Mouse (Mus musculus) T-helper 2 cell (primary cell): ENCODE measurements around the gene Prex1.

Experiments
- in situ Hi-C: fragments of 300-600 bp; cut with MboI, MseI; formaldehyde crosslinking; loops from one replicate; pipeline ENCODE4 v1.15.1; 2025; ENCODE audit warnings: high pct_unique_total_duplicates

Prex1 gene

DNA sequence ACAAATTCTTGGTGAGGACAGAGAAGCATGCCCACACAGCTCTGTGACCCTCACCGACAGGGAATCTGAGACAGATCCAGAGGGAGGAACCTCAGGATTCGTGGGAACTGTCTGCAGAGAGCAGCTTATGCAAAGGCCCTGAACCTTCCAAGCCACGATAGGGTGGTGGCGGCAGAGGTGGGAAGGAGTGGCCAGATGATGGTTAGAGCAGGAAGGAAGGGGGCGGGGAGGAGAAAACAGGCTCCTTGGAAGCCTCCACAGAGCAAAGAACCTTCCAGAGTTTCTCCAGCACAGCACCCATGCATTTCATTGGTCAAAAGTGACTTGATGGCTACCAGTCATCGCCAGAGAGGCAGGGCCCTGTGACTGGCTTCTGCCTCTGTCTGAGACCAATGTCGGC is 151.9 kb downstream of the Prex1 start:
- in situ Hi-C loops = loop anchor here (5.0 kb wide), 1 partner anchor 464 kb away; no protein-coding TSS in a partner anchor

DNA sequence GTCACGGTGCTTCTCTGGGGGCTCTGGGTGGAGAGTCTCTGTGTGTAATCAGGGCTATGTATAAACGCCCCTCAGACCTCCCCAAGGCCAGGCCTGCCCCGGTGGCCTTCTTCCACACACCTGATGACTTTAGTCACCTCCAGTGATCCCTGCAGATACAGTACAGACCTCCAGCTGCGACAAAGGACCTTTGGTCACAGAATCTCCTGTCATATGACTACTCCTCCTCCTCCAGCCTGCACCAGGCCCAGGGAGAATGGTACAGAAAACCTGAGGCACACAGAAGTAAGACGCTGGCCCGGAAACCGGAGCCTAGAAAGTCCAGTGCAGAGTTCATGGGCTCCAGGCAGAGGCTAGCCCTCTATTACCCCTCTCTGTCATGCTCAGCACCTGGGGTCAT is 152.8 kb downstream of the Prex1 start:
- in situ Hi-C loops = loop anchor here (5.0 kb wide), 1 partner anchor 464 kb away; no protein-coding TSS in a partner anchor

DNA sequence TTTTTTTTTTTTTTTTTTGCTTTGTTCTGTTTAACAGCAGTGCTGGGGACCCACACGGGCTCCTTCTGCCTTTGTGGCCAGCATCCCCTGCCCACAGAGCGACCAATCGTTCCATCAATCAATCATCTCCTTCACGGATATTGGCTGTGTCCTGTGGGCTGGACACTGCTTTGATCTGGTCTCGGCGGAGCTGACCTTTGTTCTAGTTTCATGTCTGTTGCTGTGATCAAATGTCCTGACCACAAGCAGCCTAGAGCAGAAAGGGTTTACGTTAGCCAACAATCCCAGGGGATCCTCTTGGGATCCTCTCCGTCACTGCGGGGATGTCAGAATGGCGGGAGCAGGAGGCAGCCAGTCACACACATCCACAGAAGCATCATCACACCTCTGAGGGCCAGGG is 154.1 kb downstream of the Prex1 start:
- in situ Hi-C loops = no loop called here

DNA sequence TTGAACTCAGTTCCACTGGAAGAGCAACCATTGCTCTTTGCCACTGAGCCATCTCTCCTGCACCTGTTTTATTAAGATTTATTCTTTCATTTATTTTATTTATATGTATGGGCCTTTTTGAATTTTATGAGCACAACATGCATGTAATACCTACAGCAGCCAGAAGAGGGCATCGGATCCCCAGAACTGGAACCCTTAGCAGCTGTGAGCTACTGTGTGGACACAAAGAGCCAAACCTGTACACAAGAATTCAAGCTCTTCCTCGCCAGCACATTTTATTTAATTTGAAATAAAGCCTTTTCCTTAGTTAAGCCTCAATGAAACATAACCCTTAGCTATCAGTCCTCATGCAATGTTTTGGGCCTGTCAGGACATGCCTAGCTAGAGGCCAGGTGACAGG is 158.1 kb downstream of the Prex1 start:
- in situ Hi-C loops = no loop called here

DNA sequence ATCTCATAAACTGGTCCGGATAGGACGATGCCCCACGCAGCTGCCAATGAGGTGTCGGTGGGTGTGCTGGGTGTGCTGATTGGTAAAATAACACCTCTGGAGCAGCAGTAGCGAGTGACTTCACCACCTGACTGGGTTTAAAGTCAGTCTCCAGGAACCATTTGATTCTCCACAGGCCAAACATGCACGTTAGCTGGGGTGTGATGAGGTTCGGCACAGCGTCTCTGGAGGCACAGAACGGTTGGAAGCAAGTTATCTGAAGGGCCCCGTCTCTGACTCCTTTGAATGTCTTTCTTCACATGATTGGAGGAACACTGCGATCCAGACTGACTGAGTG is 159.5 kb downstream of the Prex1 start:
- in situ Hi-C loops = no loop called here

DNA sequence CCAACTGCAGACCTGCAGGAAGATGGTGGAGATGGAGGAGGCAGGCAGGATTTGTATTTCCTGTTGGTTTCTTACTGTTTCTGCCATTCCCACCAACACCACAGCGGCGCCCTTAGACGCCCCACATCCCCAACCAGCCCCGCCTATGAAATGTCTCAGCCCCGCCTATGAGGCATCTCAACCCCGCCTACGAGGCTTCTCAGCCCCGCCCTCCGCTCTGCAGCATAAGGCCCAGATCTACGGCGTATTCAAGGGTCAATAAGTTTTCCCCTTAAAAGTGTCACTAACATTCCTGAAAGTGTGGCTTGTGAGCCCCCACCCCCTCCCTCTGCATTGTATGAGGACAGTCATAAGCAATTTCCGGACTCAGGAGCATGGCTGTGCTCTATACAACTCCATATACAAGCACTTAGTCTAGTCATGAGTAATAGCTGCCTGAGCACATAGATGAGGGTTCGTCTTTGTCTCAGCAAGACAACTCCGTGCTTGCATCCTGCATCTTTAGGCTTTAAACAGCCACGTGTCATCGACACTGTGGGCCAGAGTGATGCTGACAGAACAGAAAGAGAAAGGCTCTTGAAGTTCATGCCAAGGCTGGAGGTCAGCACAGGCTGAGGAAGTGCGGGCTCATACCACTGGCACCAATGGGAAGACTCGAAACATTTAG is 160.0 kb downstream of the Prex1 start:
- in situ Hi-C loops = no loop called here

DNA sequence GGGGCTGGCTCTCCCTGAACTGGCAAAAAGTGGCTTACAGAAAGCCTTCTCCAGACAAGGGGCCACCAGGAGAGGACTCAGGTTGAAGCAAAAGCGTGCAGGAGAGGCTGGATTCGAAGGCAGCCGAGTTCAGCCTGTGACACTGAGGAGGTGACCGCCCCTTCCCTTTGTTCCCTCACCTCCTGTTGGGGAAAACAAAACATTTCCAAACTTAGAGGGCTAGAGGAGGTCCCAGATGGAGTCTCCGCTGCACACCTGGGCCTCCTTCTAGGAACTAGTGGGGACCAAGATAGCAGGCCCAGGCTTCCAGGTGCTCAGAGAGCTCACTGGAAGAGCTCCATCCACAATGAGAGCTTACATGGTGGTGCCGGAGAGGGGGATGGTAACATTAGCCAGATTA is 161.0 kb downstream of the Prex1 start:
- in situ Hi-C loops = no loop called here

DNA sequence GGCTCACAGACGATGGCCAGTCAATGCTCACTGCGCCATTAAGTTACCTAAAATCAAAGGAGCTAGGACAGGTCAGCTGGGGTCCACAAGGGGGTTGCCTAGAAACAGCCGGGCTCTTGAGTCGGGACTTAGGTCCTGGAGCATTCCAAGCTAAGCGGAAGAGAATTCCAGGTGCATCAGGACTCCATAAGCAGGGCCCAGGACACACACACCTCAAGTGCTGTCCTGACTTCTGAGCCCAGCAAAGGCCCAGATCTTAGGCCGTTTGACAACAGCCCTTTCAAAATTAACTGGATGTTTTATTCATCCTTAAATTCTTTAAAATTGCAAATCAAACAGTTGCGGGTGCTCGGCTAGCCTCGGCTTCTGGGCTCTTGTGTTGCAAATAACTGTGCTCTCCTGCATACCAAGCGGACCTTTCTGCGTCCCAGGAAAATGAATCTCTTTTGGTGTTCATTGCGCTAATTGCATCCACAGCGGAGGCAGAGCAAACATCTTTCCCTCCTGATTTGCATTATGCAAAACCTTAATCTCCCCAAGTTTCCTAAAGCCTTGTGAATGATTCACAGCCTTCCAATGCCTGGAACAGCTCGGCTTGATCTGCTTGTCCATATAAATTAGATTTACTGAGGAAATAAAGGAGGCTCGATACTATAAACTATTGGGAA is 161.7 kb downstream of the Prex1 start:
- in situ Hi-C loops = no loop called here

DNA sequence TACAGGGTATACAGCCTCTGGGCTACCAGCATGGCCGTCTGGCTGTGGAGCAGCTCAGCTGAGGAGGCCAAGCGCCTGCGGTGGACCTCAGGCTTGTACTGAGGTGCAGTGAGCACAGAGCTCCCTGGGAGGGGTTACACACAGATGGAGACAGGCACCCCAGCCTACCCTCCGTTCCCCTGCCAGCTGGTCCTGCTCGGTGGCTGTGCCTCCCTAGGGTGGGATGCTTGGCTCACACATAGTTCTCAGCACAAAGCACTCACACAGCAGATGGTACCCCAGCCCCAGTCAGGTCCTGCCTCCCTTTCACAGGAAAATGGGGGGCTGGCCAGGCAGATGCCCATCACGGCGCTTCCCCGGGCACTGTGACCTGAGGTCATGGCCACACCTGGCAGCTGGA is 163.8 kb downstream of the Prex1 start:
- in situ Hi-C loops = no loop called here

DNA sequence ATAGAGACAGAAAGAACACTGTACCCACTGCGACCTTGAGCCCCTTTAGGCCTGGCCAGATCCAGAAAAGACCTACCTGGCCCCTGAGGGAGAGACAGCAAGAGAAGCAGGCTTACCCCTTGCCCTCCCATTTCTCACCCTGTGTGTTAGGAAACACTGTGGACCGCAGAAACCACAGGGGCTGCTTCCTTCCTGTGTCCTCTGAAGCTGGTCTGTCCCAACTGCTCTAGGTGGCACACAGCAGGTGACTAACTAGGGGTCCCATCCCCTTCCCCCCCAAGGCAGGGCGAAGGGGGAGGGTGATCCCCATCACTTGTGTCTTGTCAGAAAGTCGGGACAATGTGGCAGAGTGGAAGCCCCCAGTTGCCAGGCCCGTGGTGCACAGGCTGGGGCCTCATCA is 164.6 kb downstream of the Prex1 start:
- in situ Hi-C loops = no loop called here

DNA sequence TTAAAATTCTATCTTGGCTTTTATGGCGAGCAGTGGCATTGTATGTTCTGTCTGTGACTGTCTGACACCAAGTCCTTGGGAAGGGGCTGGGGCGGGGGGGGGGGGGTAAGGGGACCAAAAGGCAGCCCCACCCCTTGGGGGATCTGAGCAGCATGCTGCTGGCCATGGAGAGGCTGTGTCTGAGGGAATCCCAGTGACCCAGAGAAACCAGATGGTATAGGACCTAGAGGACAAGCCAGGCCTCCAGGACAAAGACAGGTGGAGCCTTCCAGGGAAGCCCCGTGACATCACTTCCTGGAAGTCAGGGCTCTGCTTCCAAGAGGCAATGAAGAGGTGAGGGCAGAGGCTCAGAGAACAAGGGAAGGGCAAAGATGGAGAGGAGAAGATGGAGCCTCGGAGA is 168.1 kb downstream of the Prex1 start:
- in situ Hi-C loops = no loop called here

DNA sequence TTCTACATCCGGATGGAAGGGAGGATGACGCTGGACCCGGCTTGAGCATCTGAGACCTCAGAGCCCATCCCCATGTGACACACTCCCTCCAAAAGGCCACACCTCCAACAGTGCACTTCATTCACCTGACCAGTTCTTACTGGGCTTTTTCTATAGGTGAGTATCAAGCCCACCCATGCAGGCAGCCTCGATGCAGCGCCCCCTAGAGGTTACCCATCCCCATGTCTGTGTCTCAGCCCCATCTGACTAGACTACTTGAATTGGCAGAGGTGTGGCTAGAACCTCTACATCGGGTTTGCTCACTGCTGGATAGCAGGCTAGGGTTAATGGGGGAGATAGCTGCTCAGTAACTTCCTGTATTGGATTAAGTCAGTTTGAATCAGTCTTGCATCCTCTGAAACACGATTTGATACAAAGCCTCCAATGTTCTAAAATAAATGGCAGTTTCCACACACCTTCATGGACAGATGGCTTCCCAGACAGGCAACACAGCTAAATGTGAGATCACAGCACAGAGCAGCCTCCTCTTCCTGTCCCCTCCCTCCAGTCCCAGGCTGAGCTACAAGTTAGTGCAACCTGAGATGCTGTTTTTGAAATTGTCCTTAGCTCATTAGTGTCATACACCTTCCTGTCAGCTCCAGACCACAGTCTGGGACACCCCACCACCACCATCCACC is 168.9 kb downstream of the Prex1 start:
- in situ Hi-C loops = no loop called here

DNA sequence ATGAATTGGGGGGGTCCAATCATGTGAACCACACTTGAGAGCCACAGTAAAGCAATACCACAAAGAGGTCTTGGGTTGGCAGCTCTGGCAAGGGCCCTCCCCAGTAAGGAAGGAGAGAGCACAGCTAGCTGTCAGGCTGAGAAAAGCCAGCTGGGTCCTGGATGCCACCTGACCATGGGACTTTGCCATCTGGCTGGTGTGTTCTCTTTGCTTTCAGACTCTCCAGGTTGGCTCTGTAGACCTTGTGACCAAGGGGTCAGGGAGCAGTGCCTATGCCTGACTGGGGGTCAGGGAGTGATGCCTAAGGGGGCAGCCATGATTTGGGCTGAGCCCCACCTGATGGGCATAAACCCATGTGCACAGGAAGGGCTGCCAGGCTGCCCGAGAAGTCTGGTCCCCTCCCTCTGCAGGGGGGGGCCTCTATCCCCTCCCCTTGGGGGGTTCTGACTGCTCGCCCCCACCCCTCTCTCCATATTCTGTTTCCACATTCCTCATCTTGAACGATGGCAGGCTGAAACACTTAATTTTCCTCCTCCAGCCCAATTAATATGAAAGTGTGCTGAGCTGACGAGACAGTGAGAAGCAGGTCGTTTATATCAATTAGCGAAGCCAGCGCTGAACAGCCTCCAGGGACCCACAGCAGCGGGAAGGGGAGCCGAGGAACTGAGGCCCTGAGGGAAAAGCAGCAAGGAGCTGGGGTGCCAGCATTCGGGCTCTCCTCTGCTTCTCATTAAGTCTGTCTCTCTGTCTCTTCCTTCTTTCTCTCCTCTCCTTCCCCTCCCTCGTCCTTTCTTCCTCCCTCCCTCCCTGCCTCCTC is 172.3 kb downstream of the Prex1 start:
- in situ Hi-C loops = no loop called here

DNA sequence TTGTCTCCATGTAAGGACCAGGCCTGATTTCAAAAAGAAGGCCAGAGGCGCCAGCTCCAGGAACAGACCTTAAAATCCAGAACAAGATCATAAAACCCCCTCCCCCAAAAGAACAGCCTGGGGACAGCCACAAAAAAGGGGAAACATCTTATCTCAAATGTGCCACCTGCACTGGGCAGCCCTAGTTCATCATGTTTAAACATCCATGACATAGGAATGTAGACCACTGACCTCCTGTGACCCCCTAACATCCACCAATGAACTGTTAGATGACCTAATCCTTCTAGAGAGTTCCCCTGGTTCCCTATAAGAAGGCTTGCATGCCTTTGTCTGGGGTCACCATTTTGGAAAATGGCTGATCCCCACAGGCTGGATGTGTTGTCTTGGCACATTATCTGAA is 173.4 kb downstream of the Prex1 start:
- in situ Hi-C loops = no loop called here

DNA sequence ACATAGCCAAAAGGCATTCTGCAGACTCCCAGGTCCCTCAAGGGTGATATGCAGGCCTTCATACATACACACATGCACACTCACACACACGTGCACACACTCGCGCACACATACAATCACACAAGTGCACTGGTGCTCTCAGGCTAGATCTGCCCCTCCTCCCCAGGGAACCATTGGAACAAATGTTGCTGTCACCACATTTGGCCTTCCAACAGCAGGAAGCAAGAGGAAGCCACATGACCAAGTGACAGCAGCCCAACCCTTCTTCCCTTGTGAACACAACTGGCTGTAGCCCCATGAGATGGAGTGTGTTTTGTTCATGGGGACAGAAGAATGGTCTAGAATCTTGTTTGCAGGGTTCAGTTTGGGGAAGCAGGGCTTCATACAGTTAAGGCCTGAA is 176.7 kb downstream of the Prex1 start:
- in situ Hi-C loops = no loop called here

DNA sequence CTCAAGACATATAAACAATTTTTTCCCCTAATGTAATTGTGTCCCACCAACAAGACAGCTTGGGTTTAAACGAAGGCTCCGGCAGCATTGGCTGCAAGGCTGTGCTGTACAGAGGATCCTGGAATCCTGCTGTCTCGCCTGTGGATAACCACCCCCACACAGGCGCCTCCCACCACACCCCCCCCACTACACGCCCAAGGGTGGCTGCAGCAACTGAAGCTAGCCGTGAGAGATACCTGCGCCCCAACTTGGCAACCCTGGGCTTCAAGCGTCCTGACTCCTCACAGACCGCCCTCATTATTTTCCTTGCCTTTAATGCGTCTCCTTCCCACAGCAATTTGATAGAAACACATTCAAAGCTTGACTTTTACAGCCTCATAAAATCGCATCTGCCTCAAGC is 178.1 kb downstream of the Prex1 start:
- in situ Hi-C loops = no loop called here

DNA sequence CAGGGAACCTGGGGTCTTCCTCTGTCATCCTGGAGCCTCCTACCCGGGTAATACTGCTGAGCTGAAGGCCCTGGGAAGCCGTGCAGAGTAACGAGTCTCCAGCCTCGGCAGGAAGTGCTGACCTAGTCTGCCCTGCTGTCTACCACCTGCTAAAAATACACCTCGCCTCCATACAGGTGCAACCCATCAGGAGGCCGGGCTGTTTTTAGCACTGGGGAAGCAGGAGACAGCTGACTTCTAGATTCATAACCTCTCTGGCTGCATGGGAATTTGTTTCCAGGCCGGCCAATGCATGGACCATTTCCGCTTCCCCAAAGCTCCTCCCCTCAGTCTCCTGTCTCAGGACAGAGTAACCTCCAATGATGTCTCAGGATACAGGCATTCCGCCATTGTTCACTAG is 187.4 kb downstream of the Prex1 start:
- in situ Hi-C loops = no loop called here

DNA sequence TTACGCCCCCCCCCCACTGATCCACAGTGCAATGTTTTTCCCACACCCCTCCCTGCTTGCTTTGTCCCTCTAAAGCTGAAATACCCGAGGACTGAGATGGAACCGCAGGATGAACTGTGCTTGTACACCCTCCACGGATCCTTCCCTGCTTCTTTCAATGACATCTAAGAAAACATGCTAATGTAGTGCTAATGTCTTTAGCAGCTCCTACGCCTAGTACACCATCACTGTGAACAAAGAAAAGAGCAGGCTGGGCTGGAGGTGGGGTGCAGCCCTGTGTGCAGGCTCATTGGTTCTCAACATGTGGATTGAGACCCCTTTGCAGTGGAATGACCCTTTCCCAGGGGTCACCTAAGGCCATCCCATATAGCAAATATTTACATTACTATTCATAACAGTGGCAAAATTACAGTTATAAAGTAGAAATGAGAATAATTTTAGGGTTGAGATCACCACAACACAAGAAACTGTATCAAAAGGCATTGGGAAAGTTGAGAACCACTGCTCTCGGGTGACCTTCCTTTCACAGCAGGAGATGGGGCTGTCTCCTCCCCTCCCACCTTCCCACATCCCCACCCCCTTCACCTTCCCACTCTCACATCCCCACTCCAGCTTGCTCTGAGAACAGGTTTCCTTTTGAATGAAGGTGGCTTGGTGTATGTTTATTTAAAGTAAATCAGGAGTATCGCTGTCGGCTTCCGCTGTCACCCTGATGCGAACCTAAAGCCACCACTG is 190.3 kb downstream of the Prex1 start:
- in situ Hi-C loops = loop anchor here (25.0 kb wide), 1 partner anchor 1536 kb away; no protein-coding TSS in a partner anchor

DNA sequence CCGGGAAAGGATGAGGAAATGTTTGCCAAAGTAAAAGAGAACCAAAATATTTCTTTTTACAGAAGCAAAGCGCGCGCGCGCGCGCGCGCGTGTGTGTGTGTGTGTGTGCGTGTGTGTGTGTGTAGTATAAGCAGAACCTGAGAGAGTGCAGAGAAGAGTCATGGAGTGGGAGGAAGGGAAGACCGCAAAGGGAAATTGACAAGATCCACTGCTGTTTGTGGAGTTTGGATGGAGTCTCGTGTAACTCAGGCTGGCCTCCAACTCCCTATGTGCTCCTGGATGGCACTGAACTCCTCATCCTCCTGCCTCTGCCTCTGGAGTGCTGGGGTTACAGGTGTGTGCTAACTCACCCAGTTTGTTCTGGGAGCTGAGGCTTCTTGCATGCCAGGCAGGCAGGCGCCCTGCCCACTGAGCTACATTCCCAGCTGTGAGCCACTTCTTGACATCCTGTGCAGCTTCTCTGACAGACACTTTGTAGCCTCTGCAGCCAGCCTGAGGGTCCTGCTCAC is 191.0 kb downstream of the Prex1 start:
- in situ Hi-C loops = loop anchor here (25.0 kb wide), 1 partner anchor 1535 kb away; no protein-coding TSS in a partner anchor

DNA sequence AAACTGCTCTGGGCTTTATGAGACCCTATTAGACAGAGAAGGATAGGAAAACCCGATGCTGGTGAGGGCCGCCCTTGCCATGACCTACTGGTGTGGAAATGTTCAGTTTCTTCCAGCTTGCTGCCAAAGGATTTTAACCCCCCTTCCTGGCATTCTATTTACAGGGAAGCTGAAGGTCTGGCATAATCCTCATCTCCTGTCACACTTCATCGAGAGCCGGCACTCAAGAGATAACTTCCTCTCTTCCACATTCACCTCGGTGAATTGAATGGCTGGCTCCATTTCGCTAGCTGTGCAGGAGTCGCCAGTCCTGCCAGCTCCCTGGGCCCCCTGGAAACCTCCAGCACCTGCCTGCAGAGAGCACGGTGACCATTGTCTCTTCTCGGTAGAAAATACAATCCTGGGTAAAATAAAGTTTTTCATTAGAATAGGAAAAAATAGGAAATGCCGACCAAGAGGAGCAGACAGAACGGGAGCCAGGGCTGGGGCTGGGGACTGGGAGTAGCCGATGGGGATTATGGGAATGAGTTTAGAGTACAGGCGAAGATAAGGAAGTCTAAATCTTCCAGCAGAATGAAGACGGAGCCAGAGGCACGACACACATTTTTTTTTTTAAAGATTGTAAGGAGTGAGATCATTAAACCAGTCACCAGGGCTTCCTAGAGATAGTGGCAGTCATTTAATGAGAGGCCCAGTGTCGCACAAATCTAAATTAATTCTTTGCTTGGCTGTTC is 191.6 kb downstream of the Prex1 start:
- in situ Hi-C loops = loop anchor here (25.0 kb wide), 1 partner anchor 1535 kb away; no protein-coding TSS in a partner anchor
